Mouse (Mus musculus): ENCODE data around the gene Mrps18b. TPM values are rescaled to one million over a fixed set of nuclear protein-coding genes. Genes with fewer than 3 reads are reported as not detected.
"Not testable (repeated sequence)": the region's sequence is repeated elsewhere in the genome, so short reads cannot be mapped to it uniquely, and the experiment has no call there.

Gene Mrps18b
- 67.9 and 72.0 TPM in 2 replicates for polyA plus RNA-seq (2014; fragmentation: Nextera tagmentation; extraction: Ambion mirVana)

GRCm38 (mm10) chr17:35916297-35917142 lies at the start of gene Mrps18b, which contains the start of gene Ppp1r10:
Gene Mrps18b (minus strand): TSS chr17:35916389.
Gene Ppp1r10 (plus strand): TSS chr17:35916434.
- peak; percentile 99 for DNase-seq (ENCODE audit: low spot score)
- no peaks in the 10 kb centered on the region; the same call in 1 of the 2 replicates for H3K36me3 ChIP-seq (ENCODE audit: control insufficient read depth, insufficient read depth, low read length)

GRCm38 (mm10) chr17:35963279-35963678 lies 47.1 kb upstream of the Mrps18b start:
- peaks cover 31% of the 10 kb centered on the region for H3K36me3 ChIP-seq (ENCODE audit: control insufficient read depth, insufficient read depth, low read length)
- H3K4me1 ChIP-seq (ENCODE audit: control insufficient read depth, insufficient read depth, low read length) = no peaks in the 10 kb centered on the region
- no peak overlapping the region for H3K4me2 ChIP-seq (ENCODE audit: low read depth)
- WGBS = 93% methylated on average over 10 of the region's 10 CpGs
- ATAC-seq (ENCODE audit: insufficient read depth, low FRiP score, low TSS enrichment) = no peak
- no peak overlapping the region for H3K4me3 ChIP-seq (ENCODE audit: low read depth, low read length)
- DNase-seq (ENCODE audit: low spot score) = no peak
- no peaks in the 10 kb centered on the region for H3K27me3 ChIP-seq (ENCODE audit: control insufficient read depth, insufficient read depth, low read length)
- no peak overlapping the region for H3K27ac ChIP-seq (ENCODE audit: low read depth, low read length)
- no peak overlapping the region for H3K9ac ChIP-seq (ENCODE audit: low read length)
- no peaks in the 10 kb centered on the region for H3K9me3 ChIP-seq (ENCODE audit: control insufficient read depth, low read length)

More at GRCm38 (mm10) chr17:35916297-35917142, at the start of gene Mrps18b, which contains the start of gene Ppp1r10:
- Histone ChIP-seq H3K27ac (ENCODE audit: low read depth, low read length) (peak within 1 kb of the TSS; percentile 97), H3K9me3 (ENCODE audit: control insufficient read depth, low read length) (no peaks in the 10 kb centered on the region), H3K4me2 (ENCODE audit: low read depth) (peak within 1 kb of the TSS; percentile 92), H3K4me3 (ENCODE audit: low read depth, low read length) (peak within 1 kb of the TSS; percentile 82), H3K4me1 (ENCODE audit: control insufficient read depth, insufficient read depth, low read length) (peaks cover 12% of the 10 kb centered on the region), H3K27me3 (ENCODE audit: control insufficient read depth, insufficient read depth, low read length) (no peaks in the 10 kb centered on the region), H3K9ac (ENCODE audit: low read length) (peak within 1 kb of the TSS; percentile 98)
- ATAC-seq (ENCODE audit: insufficient read depth, low FRiP score, low TSS enrichment) = peak; percentile 92
- WGBS = under 1% methylated on average over 82 of the region's 83 CpGs

- no peaks in the 10 kb centered on the region for H3K4me1 ChIP-seq (ENCODE audit: control insufficient read depth, insufficient read depth, low read length)
- H3K9ac ChIP-seq (ENCODE audit: low read length) = no peak overlapping the region
- 97% methylated on average over 15 of the region's 15 CpGs for WGBS
- ATAC-seq (ENCODE audit: insufficient read depth, low FRiP score, low TSS enrichment) = no peak
- H3K4me2 ChIP-seq (ENCODE audit: low read depth) = no peak overlapping the region
- no peaks in the 10 kb centered on the region for H3K9me3 ChIP-seq (ENCODE audit: control insufficient read depth, low read length)
- H3K36me3 ChIP-seq (ENCODE audit: control insufficient read depth, insufficient read depth, low read length) = peaks cover 42% of the 10 kb centered on the region
- no peak for DNase-seq (ENCODE audit: low spot score)
- no peaks in the 10 kb centered on the region for H3K27me3 ChIP-seq (ENCODE audit: control insufficient read depth, insufficient read depth, low read length)
- no peak overlapping the region for H3K27ac ChIP-seq (ENCODE audit: low read depth, low read length)
- no peak overlapping the region for H3K4me3 ChIP-seq (ENCODE audit: low read depth, low read length)
Measured at GRCm38 (mm10) chr17:35958533-35959223, 42.5 kb upstream of the Mrps18b start.

- Histone ChIP-seq H3K4me2 (ENCODE audit: low read depth) (no peak overlapping the region), H3K27me3 (ENCODE audit: control insufficient read depth, insufficient read depth, low read length) (no peaks in the 10 kb centered on the region), H3K4me1 (ENCODE audit: control insufficient read depth, insufficient read depth, low read length) (no peaks in the 10 kb centered on the region), H3K27ac (ENCODE audit: low read depth, low read length) (no peak overlapping the region), H3K4me3 (ENCODE audit: low read depth, low read length) (no peak overlapping the region), H3K9me3 (ENCODE audit: control insufficient read depth, low read length) (no peaks in the 10 kb centered on the region), H3K36me3 (ENCODE audit: control insufficient read depth, insufficient read depth, low read length) (peaks cover 23% of the 10 kb centered on the region), H3K9ac (ENCODE audit: low read length) (no peak overlapping the region)
- 80% methylated on average over 8 of the region's 8 CpGs for WGBS
- DNase-seq (ENCODE audit: low spot score) (no peak), ATAC-seq (ENCODE audit: insufficient read depth, low FRiP score, low TSS enrichment) (no peak)
Measured at GRCm38 (mm10) chr17:35954665-35955064, 38.5 kb upstream of the Mrps18b start.

- H3K9me3 ChIP-seq (ENCODE audit: control insufficient read depth, low read length); H3K4me1 ChIP-seq (ENCODE audit: control insufficient read depth, insufficient read depth, low read length); H3K9ac ChIP-seq (ENCODE audit: low read length); H3K4me3 ChIP-seq (ENCODE audit: low read depth, low read length); DNase-seq (ENCODE audit: low spot score); H3K27ac ChIP-seq (ENCODE audit: low read depth, low read length); H3K27me3 ChIP-seq (ENCODE audit: control insufficient read depth, insufficient read depth, low read length); ATAC-seq (ENCODE audit: insufficient read depth, low FRiP score, low TSS enrichment); H3K36me3 ChIP-seq (ENCODE audit: control insufficient read depth, insufficient read depth, low read length); H3K4me2 ChIP-seq (ENCODE audit: low read depth): not testable (repeated sequence)
- 83% methylated on average over 2 of the region's 3 CpGs for WGBS
Measured at GRCm38 (mm10) chr17:35952559-35952958, 36.4 kb upstream of the Mrps18b start.

GRCm38 (mm10) chr17:35950946-35951345 lies 34.8 kb upstream of the Mrps18b start:
- DNase-seq (ENCODE audit: low spot score); H3K4me3 ChIP-seq (ENCODE audit: low read depth, low read length); H3K9me3 ChIP-seq (ENCODE audit: control insufficient read depth, low read length); H3K9ac ChIP-seq (ENCODE audit: low read length); H3K36me3 ChIP-seq (ENCODE audit: control insufficient read depth, insufficient read depth, low read length); H3K27ac ChIP-seq (ENCODE audit: low read depth, low read length); H3K4me1 ChIP-seq (ENCODE audit: control insufficient read depth, insufficient read depth, low read length); H3K27me3 ChIP-seq (ENCODE audit: control insufficient read depth, insufficient read depth, low read length); ATAC-seq (ENCODE audit: insufficient read depth, low FRiP score, low TSS enrichment); H3K4me2 ChIP-seq (ENCODE audit: low read depth): not testable (repeated sequence)

- H3K4me1 ChIP-seq (ENCODE audit: control insufficient read depth, insufficient read depth, low read length) = no peaks in the 10 kb centered on the region
- 59% methylated on average over 1 of the region's 1 CpGs for whole genome bisulfite sequencing
- no peak overlapping the region for H3K4me2 ChIP-seq (ENCODE audit: low read depth)
- no peaks in the 10 kb centered on the region for H3K36me3 ChIP-seq (ENCODE audit: control insufficient read depth, insufficient read depth, low read length)
- DNase-seq (ENCODE audit: low spot score) (no peak), ATAC-seq (ENCODE audit: insufficient read depth, low FRiP score, low TSS enrichment) (no peak)
- no peak overlapping the region for H3K9ac ChIP-seq (ENCODE audit: low read length)
- no peaks in the 10 kb centered on the region for H3K9me3 ChIP-seq (ENCODE audit: control insufficient read depth, low read length)
- H3K27ac ChIP-seq (ENCODE audit: low read depth, low read length) = no peak overlapping the region
- H3K27me3 ChIP-seq (ENCODE audit: control insufficient read depth, insufficient read depth, low read length) = no peaks in the 10 kb centered on the region
- no peak overlapping the region for H3K4me3 ChIP-seq (ENCODE audit: low read depth, low read length)
Measured at GRCm38 (mm10) chr17:35939941-35940340, 23.8 kb upstream of the Mrps18b start.

GRCm38 (mm10) chr17:35939108-35939507 lies 22.9 kb upstream of the Mrps18b start:
- Histone ChIP-seq H3K27me3 (ENCODE audit: control insufficient read depth, insufficient read depth, low read length) (no peaks in the 10 kb centered on the region), H3K4me3 (ENCODE audit: low read depth, low read length) (no peak overlapping the region), H3K4me1 (ENCODE audit: control insufficient read depth, insufficient read depth, low read length) (no peaks in the 10 kb centered on the region), H3K4me2 (ENCODE audit: low read depth) (no peak overlapping the region), H3K9ac (ENCODE audit: low read length) (no peak overlapping the region), H3K9me3 (ENCODE audit: control insufficient read depth, low read length) (no peaks in the 10 kb centered on the region), H3K27ac (ENCODE audit: low read depth, low read length) (no peak overlapping the region), H3K36me3 (ENCODE audit: control insufficient read depth, insufficient read depth, low read length) (no peaks in the 10 kb centered on the region)
- DNase-seq (ENCODE audit: low spot score) (no peak), ATAC-seq (ENCODE audit: insufficient read depth, low FRiP score, low TSS enrichment) (no peak)
- WGBS = 50% methylated on average over 2 of the region's 2 CpGs

Measured in neural tube, embryonic 11.5 days (tissue).